Mouse (Mus musculus) hindbrain, embryonic 15.5 days (tissue): Measurements from ENCODE around the gene Degs2. TPM values are rescaled to one million over a fixed set of nuclear protein-coding genes. Genes with fewer than 3 reads are reported as not detected.

Experiments
- ATAC-seq: fragments of 200-750 bp; cut with Nextera tagmentation; 2 replicates; pipeline ENCODE4 v1.8.0; 2017; ENCODE audit warnings: low read depth, moderate number of reproducible peaks, moderate TSS enrichment; ENCODE audit not compliant: low FRiP score
- H3K27ac ChIP-seq: fragments of 300-500 bp; sonication (generic); replicated peaks from 2 replicates; pipeline ENCODE4 v1.5.1; 2015; ENCODE audit warnings: mild to moderate bottlenecking, inconsistent platforms
- H3K27me3 ChIP-seq: fragments of 300-500 bp; sonication (generic); 2 replicates; pipeline ENCODE4 v1.6.1; 2015; ENCODE audit warnings: control low read depth, inconsistent platforms
- H3K36me3 ChIP-seq: fragments of 300-500 bp; sonication (generic); 2 replicates; pipeline ENCODE4 v1.6.1; 2015; ENCODE audit warnings: control low read depth, inconsistent platforms
- H3K4me1 ChIP-seq: fragments of 300-500 bp; sonication (generic); replicated peaks from 2 replicates; pipeline ENCODE4 v1.6.1; 2015; ENCODE audit warnings: control low read depth, inconsistent platforms
- H3K4me2 ChIP-seq: fragments of 300-500 bp; sonication (generic); 2 replicates; pipeline ENCODE4 v1.6.1; 2015; ENCODE audit warnings: moderate library complexity, mild to moderate bottlenecking, inconsistent platforms
- H3K4me3 ChIP-seq: fragments of 300-500 bp; sonication (generic); 2 replicates; pipeline ENCODE4 v1.5.1; 2015; ENCODE audit warnings: mild to moderate bottlenecking, inconsistent platforms
- H3K9ac ChIP-seq: fragments of 300-500 bp; sonication (generic); 2 replicates; pipeline ENCODE4 v1.6.1; 2015; ENCODE audit warnings: inconsistent platforms
- H3K9me3 ChIP-seq: fragments of 300-500 bp; sonication (generic); 2 replicates; pipeline ENCODE4 v1.6.1; 2016; ENCODE audit warnings: control low read depth, inconsistent platforms
- WGBS: fragments of 180-500 bp; shearing (Covaris S2); methylation state at CpG from one replicate; pipeline ENCODE4 v1.1.7; 2015; 5-methylcytosine and 5-hydroxymethylcytosine counted together
- polyA plus RNA-seq: library from polyadenylated mRNA; unstranded; fragments of >200 nt; fragmentation: Nextera tagmentation; extraction: Ambion mirVana; gene quantifications from 2 replicates; pipeline ENCODE4 v1.2.1, GENCODE M21; 2015

Degs2 gene
- polyA plus RNA-seq, 1 experiment from 2014 or later: 2.4 TPM

DNA sequence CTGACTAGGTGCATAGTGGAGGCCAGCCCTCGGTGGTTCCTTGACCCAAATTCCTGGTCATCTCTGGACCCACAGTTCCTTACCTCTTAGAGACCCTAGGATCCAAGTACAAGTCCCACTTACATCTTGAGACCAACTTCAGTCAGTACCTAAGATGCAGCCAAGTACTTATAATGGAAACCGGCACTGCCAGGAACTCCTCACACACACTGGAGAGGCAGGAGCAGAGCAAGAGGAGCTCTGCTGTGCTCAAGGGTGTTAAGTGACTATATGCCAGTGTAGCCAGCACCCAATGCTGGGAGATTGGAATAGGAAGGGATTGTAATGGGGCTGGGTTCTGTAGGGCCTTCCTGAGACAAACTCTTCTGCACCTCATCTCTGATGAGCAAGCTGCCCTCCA is 27.2 kb downstream of the Degs2 start:
- 92% methylated on average over 2 of the region's 2 CpGs for WGBS
- Histone ChIP-seq H3K4me3 (no peak overlapping the region), H3K36me3 (peaks cover 41% of the 10 kb centered on the region), H3K9ac (no peak overlapping the region), H3K9me3 (no peaks in the 10 kb centered on the region), H3K27me3 (no peaks in the 10 kb centered on the region), H3K4me1 (no peaks in the 10 kb centered on the region), H3K4me2 (no peak overlapping the region), H3K27ac (no peak overlapping the region)
- ATAC-seq: no peak

- H3K4me2 ChIP-seq: no peak overlapping the region
- peaks cover 37% of the 10 kb centered on the region for H3K36me3 ChIP-seq
- H3K4me1 ChIP-seq: no peaks in the 10 kb centered on the region
- H3K4me3 ChIP-seq: no peak overlapping the region
- H3K27ac ChIP-seq: no peak overlapping the region
- no peaks in the 10 kb centered on the region for H3K27me3 ChIP-seq
- H3K9ac ChIP-seq: no peak overlapping the region
- WGBS: 84% methylated on average over 4 of the region's 4 CpGs
- no peaks in the 10 kb centered on the region for H3K9me3 ChIP-seq
- ATAC-seq: no peak
These were observed 27.6 kb downstream of the Degs2 start for GRCm38 (mm10) chr12:108674502-108674901.

GRCm38 (mm10) chr12:108673546-108673945 is 28.6 kb downstream of the Degs2 start:
- no peak overlapping the region for H3K4me3 ChIP-seq
- no peak overlapping the region for H3K4me2 ChIP-seq
- H3K27me3 ChIP-seq: no peaks in the 10 kb centered on the region
- H3K4me1 ChIP-seq: peaks cover 3% of the 10 kb centered on the region
- peaks cover 29% of the 10 kb centered on the region for H3K36me3 ChIP-seq
- H3K27ac ChIP-seq: no peak overlapping the region
- no peak for ATAC-seq
- no peaks in the 10 kb centered on the region for H3K9me3 ChIP-seq
- 67% methylated on average over 3 of the region's 3 CpGs for WGBS
- no peak overlapping the region for H3K9ac ChIP-seq

DNA sequence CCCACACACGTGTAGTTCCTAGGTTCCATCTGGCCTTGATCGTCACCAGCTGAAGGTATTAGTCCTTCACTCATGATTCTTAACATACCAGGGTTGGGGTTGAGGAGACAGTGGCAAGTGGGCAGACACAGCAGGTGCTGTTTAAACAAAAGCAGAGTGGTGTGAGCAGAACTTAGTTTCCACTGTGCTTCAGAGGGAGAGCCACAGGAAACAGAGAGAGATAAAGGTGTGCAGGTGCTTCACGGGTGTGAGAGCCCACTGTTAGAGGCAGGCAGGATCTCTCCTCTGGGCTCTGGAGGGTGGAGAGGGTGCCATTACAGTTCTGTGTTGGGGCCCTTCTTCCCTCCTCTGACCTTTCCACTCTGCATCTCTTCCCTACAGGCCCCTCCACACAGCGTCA is 29.2 kb downstream of the Degs2 start:
- H3K36me3 ChIP-seq: peaks cover 29% of the 10 kb centered on the region
- H3K27me3 ChIP-seq: no peaks in the 10 kb centered on the region
- no peak overlapping the region for H3K27ac ChIP-seq
- no peaks in the 10 kb centered on the region for H3K9me3 ChIP-seq
- no peak overlapping the region for H3K4me2 ChIP-seq
- 88% methylated on average over 4 of the region's 4 CpGs for WGBS
- no peak for ATAC-seq
- no peak overlapping the region for H3K4me3 ChIP-seq
- H3K9ac ChIP-seq: no peak overlapping the region
- peaks cover 9% of the 10 kb centered on the region for H3K4me1 ChIP-seq

- 84% methylated on average over 2 of the region's 2 CpGs for WGBS
- H3K4me2 ChIP-seq: no peak overlapping the region
- H3K9ac ChIP-seq: no peak overlapping the region
- no peak overlapping the region for H3K27ac ChIP-seq
- H3K9me3 ChIP-seq: no peaks in the 10 kb centered on the region
- ATAC-seq: no peak
- no peaks in the 10 kb centered on the region for H3K27me3 ChIP-seq
- peaks cover 14% of the 10 kb centered on the region for H3K4me1 ChIP-seq
- no peak overlapping the region for H3K4me3 ChIP-seq
- H3K36me3 ChIP-seq: peaks cover 17% of the 10 kb centered on the region
These were observed 30.6 kb downstream of the Degs2 start for GRCm38 (mm10) chr12:108671541-108671940.

DNA sequence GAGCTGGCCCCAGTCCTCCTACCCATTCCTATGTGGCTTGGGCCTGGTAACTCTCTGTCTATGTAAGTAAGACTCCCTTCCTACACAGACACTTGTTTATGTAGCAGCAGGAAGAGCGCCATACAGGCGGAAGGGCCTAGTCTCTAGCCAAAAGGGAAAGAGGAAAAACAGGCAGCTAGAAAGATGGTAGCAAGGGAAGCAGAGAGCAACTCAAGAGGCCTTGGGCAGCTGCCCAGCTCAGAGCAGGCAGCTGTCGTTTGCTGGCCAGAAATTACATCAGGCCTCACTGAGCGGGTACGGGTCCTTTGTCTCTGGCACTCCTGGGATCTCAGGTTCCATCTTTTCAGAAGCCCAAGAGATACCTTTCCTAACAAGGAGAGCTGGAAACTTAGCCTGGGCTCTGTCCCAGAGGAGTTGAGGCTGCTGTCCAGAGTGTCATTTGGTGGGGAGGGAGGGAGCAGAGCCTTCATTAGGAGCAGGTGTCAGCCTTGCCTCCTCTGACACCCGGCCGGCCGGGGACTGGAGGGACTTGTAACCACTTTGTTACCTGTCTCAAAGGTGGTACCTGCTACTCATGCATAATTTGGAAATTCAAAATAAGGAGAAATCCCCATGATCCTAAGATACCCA is 33.4 kb downstream of the Degs2 start:
- no peaks in the 10 kb centered on the region for H3K9me3 ChIP-seq
- WGBS: 65% methylated on average over 8 of the region's 8 CpGs
- ATAC-seq: peak; percentile 60; the same call in 1 of the 2 replicates
- H3K36me3 ChIP-seq: 0 out of 2 replicates have a peak, but pooled peaks cover 2% of the 10 kb centered on the region
- no peaks in the 10 kb centered on the region for H3K27me3 ChIP-seq
- no peak overlapping the region for H3K4me2 ChIP-seq
- H3K9ac ChIP-seq: no peak overlapping the region
- H3K4me1 ChIP-seq: peaks cover 14% of the 10 kb centered on the region
- peak overlapping the region; percentile 54 for H3K27ac ChIP-seq
- no peak overlapping the region for H3K4me3 ChIP-seq

DNA sequence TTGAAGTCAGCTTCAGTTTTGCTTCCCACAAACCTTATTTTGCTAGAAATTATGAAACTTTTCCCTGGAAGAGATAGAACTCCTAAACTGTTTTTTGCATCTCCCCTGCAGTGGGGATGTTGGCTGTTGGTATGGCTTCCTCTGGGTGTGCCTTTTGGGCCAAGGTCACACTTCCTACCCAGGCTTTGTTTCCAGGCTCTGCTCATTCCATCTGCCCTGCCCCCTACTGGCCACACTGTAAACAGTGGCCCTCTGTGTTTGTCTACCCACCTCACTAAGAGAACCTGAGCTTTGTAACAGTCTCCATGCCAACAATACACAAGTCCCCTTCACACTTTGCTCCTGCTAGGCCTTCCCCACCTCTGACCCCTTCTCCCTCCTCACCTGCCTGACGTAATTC is 44.8 kb downstream of the Degs2 start:
- no peaks in the 10 kb centered on the region for H3K27me3 ChIP-seq
- WGBS: 85% methylated on average over 1 of the region's 1 CpGs
- ATAC-seq: no peak
- H3K9ac ChIP-seq: no peak overlapping the region
- H3K4me3 ChIP-seq: no peak overlapping the region
- H3K27ac ChIP-seq: no peak overlapping the region
- H3K4me2 ChIP-seq: no peak overlapping the region
- peaks cover 49% of the 10 kb centered on the region for H3K36me3 ChIP-seq
- no peaks in the 10 kb centered on the region for H3K9me3 ChIP-seq
- H3K4me1 ChIP-seq: no peaks in the 10 kb centered on the region; the same call in 1 of the 2 replicates

- no peak overlapping the region for H3K27ac ChIP-seq
- 84% methylated on average over 11 of the region's 11 CpGs for WGBS
- H3K4me3 ChIP-seq: no peak overlapping the region
- no peaks in the 10 kb centered on the region; the same call in 1 of the 2 replicates for H3K4me1 ChIP-seq
- peaks cover 57% of the 10 kb centered on the region for H3K36me3 ChIP-seq
- no peak overlapping the region for H3K9ac ChIP-seq
- no peaks in the 10 kb centered on the region for H3K27me3 ChIP-seq
- no peak overlapping the region for H3K4me2 ChIP-seq
- ATAC-seq: no peak
- no peaks in the 10 kb centered on the region for H3K9me3 ChIP-seq
These were observed 48.5 kb downstream of the Degs2 start for GRCm38 (mm10) chr12:108653358-108654335.

- Histone ChIP-seq H3K27ac (no peak overlapping the region), H3K9ac (no peak overlapping the region), H3K4me2 (no peak overlapping the region), H3K9me3 (no peaks in the 10 kb centered on the region), H3K36me3 (peaks cover 48% of the 10 kb centered on the region), H3K27me3 (no peaks in the 10 kb centered on the region), H3K4me1 (no peaks in the 10 kb centered on the region; the same call in 1 of the 2 replicates), H3K4me3 (no peak overlapping the region)
- ATAC-seq: no peak
- 64% methylated on average over 7 of the region's 7 CpGs for WGBS
These were observed 51.0 kb downstream of the Degs2 start for GRCm38 (mm10) chr12:108651053-108651660.

- Histone ChIP-seq H3K36me3 (peaks cover 27% of the 10 kb centered on the region), H3K9ac (no peak overlapping the region), H3K4me2 (no peak overlapping the region), H3K4me3 (no peak overlapping the region), H3K9me3 (no peaks in the 10 kb centered on the region), H3K27me3 (no peaks in the 10 kb centered on the region), H3K27ac (no peak overlapping the region), H3K4me1 (no peaks in the 10 kb centered on the region)
- ATAC-seq: no peak
These were observed 54.3 kb downstream of the Degs2 start for GRCm38 (mm10) chr12:108647784-108648183.

GRCm38 (mm10) chr12:108646234-108646633 is 55.9 kb downstream of the Degs2 start:
- H3K4me3 ChIP-seq: no peak overlapping the region
- WGBS: 94% methylated on average over 1 of the region's 1 CpGs
- no peak for ATAC-seq
- H3K9ac ChIP-seq: no peak overlapping the region
- H3K36me3 ChIP-seq: peaks cover 21% of the 10 kb centered on the region
- H3K27me3 ChIP-seq: no peaks in the 10 kb centered on the region
- no peak overlapping the region for H3K4me2 ChIP-seq
- no peaks in the 10 kb centered on the region for H3K4me1 ChIP-seq
- no peak overlapping the region for H3K27ac ChIP-seq
- H3K9me3 ChIP-seq: no peaks in the 10 kb centered on the region

GRCm38 (mm10) chr12:108642019-108642418 is 60.1 kb downstream of the Degs2 start:
- Histone ChIP-seq H3K9ac (no peak overlapping the region), H3K4me1 (0 out of 2 replicates have a peak, but pooled peaks cover 3% of the 10 kb centered on the region), H3K4me3 (no peak overlapping the region), H3K9me3 (no peaks in the 10 kb centered on the region), H3K36me3 (no peaks in the 10 kb centered on the region), H3K4me2 (no peak overlapping the region), H3K27ac (no peak overlapping the region), H3K27me3 (no peaks in the 10 kb centered on the region)
- ATAC-seq: no peak
- WGBS: 95% methylated on average over 3 of the region's 3 CpGs
